In genomic region chr4:152227749-152228527, GRCm38 (mm10) we compare ENCODE assay signal across 12 mouse cellular contexts. TPM values are rescaled to one million over a fixed set of nuclear protein-coding genes. Genes with fewer than 3 reads are reported as not detected.
A peak's percentile ranks its signal among the peaks of the same experiment; 100 is the strongest.
DNase-seq lines count a peak whose midpoint lies in the region; ATAC-seq and TF ChIP-seq lines count a peak whose summit lies in the region.
"Had no signal": no experiment of that assay in that cellular context is flagged by ENCODE, and none has a peak within 500 bp of the region (broad histone marks: within the 10 kb centered on the region; RNA-seq: fewer than 3 reads in every experiment).

No protein-coding gene starts in this region.

- 0 out of 2 replicates have a peak overlapping the region, but pooled peaks have one; percentile 15 for H3K27ac ChIP-seq in heart, embryonic 11.5 days (ENCODE audit: low read depth, low read length)
- peak overlapping the region; percentile 29 for H3K27ac ChIP-seq in liver, adult 2 months (replicated peaks; ENCODE audit: insufficient read depth, low read depth, low read length)
- H3K27ac ChIP-seq in liver, embryonic 11.5 days (ENCODE audit: low read depth, low read length): no peak overlapping the region
- 0 out of 2 replicates have a peak overlapping the region, but pooled peaks have one; percentile 8 for H3K27ac ChIP-seq in embryonic facial prominence, embryonic 15.5 days (replicated peaks)
- peak overlapping the region; percentile 38 for H3K27ac ChIP-seq in limb, embryonic 15.5 days

- no peak for TF ChIP-seq CTCF in liver, adult 2 months (IDR thresholded peaks at IDR 0.05; ENCODE audit: low read depth, low read length)

- H3K4me3 ChIP-seq in heart, embryonic 11.5 days (ENCODE audit: low read depth, low read length): no peak overlapping the region
- H3K4me3 ChIP-seq in liver, adult 2 months (ENCODE audit: insufficient read depth, low read depth, low read length): no peak overlapping the region
- no peak overlapping the region for H3K4me3 ChIP-seq in liver, embryonic 11.5 days (ENCODE audit: low read depth, low read length)
- H3K4me3 ChIP-seq in embryonic facial prominence, embryonic 15.5 days (replicated peaks): no peak overlapping the region
- H3K4me3 ChIP-seq in limb, embryonic 15.5 days: no peak overlapping the region
- H3K4me3 ChIP-seq: midbrain, embryonic 15.5 days had no signal

- H3K9ac ChIP-seq in heart, embryonic 11.5 days (ENCODE audit: low read depth, low read length): no peak overlapping the region
- no peak overlapping the region for H3K9ac ChIP-seq in liver, adult 2 months (ENCODE audit: low read depth, low read length)
- H3K9ac ChIP-seq in liver, embryonic 11.5 days (ENCODE audit: low read depth, low read length): no peak overlapping the region
- H3K9ac ChIP-seq in embryonic facial prominence, embryonic 15.5 days: no peak overlapping the region
- H3K9ac ChIP-seq in limb, embryonic 15.5 days: no peak overlapping the region
- H3K9ac ChIP-seq: midbrain, embryonic 15.5 days had no signal

- no peaks in the 10 kb centered on the region for H3K27me3 ChIP-seq in heart, embryonic 11.5 days (ENCODE audit: control insufficient read depth, insufficient read depth, low read length)
- H3K27me3 ChIP-seq in liver, adult 2 months (ENCODE audit: control insufficient read depth, insufficient read depth, low read length): no peaks in the 10 kb centered on the region
- no peaks in the 10 kb centered on the region for H3K27me3 ChIP-seq in liver, embryonic 11.5 days (replicated peaks; ENCODE audit: control insufficient read depth, insufficient read depth, low read length)
- no peaks in the 10 kb centered on the region for H3K27me3 ChIP-seq in embryonic facial prominence, embryonic 15.5 days
- H3K27me3 ChIP-seq in limb, embryonic 15.5 days: no peaks in the 10 kb centered on the region

- WGBS in heart, embryonic 11.5 days (ENCODE audit: insufficient replicate concordance): 81% methylated on average over 12 of the region's 12 CpGs
- 47% methylated on average over 12 of the region's 12 CpGs for WGBS in liver, adult 2 months
- 77% methylated on average over 12 of the region's 12 CpGs for WGBS in liver, embryonic 11.5 days
- 77% methylated on average over 12 of the region's 12 CpGs for WGBS in embryonic facial prominence, embryonic 15.5 days
- WGBS in limb, embryonic 15.5 days: 77% methylated on average over 12 of the region's 12 CpGs

- no peaks in the 10 kb centered on the region; the same call in 1 of the 2 replicates for H3K36me3 ChIP-seq in heart, embryonic 11.5 days (ENCODE audit: control insufficient read depth, insufficient read depth, low read length)
- H3K36me3 ChIP-seq in liver, adult 2 months (ENCODE audit: control insufficient read depth, insufficient read depth, low read length): no peaks in the 10 kb centered on the region
- H3K36me3 ChIP-seq in liver, embryonic 11.5 days (ENCODE audit: control insufficient read depth, insufficient read depth, low read length): peaks cover 3% of the 10 kb centered on the region; the same call in 1 of the 2 replicates
- no peaks in the 10 kb centered on the region for H3K36me3 ChIP-seq in embryonic facial prominence, embryonic 15.5 days
- H3K36me3 ChIP-seq in limb, embryonic 15.5 days: 0 out of 2 replicates have a peak, but pooled peaks cover 4% of the 10 kb centered on the region
- H3K36me3 ChIP-seq: midbrain, embryonic 15.5 days had no signal

- ATAC-seq in heart, embryonic 11.5 days (replicated peaks; ENCODE audit: insufficient number of reproducible peaks, low FRiP score, low TSS enrichment): no peak
- ATAC-seq in liver, embryonic 11.5 days (replicated peaks; ENCODE audit: low FRiP score): no peak
- ATAC-seq in embryonic facial prominence, embryonic 15.5 days (ENCODE audit: insufficient number of reproducible peaks, low FRiP score, low TSS enrichment, low read depth): no peak
- no peak for ATAC-seq in limb, embryonic 15.5 days (ENCODE audit: insufficient number of reproducible peaks, low FRiP score, low TSS enrichment, low read depth)

- no peak for TF ChIP-seq POLR2A in liver, adult 2 months (IDR thresholded peaks at IDR 0.05; ENCODE audit: extremely low read depth, insufficient read depth, low read length)

- H3K4me1 ChIP-seq in heart, embryonic 11.5 days (ENCODE audit: control insufficient read depth, insufficient read depth, low read length): no peaks in the 10 kb centered on the region
- peaks cover 50% of the 10 kb centered on the region for H3K4me1 ChIP-seq in liver, adult 2 months (ENCODE audit: control insufficient read depth, insufficient read depth, low read length)
- H3K4me1 ChIP-seq in liver, embryonic 11.5 days (replicated peaks; ENCODE audit: control insufficient read depth, insufficient read depth, low read length): no peaks in the 10 kb centered on the region
- H3K4me1 ChIP-seq in embryonic facial prominence, embryonic 15.5 days: peaks cover 19% of the 10 kb centered on the region; the same call in 1 of the 2 replicates
- peaks cover 18% of the 10 kb centered on the region for H3K4me1 ChIP-seq in limb, embryonic 15.5 days

- no peak for DNase-seq in heart, adult 11 months
- DNase-seq in liver, adult 2 months (ENCODE audit: extremely low read depth, low read depth, low spot score): peak; percentile 88
- DNase-seq in liver, embryonic 11.5 days (ENCODE audit: low spot score): no peak
- DNase-seq in adrenal gland, adult 2 months: no peak
- no peak for DNase-seq in layer of hippocampus, adult 18-20 months (ENCODE audit: low spot score in 2 of 2)
- DNase-seq: adrenal gland, adult 8-10 months; cerebellum, adult 11-12 months; thymus, adult 18-20 months had no signal

- H3K79me2 ChIP-seq in liver, adult 2 months (ENCODE audit: control insufficient read depth, insufficient read depth, low read length): no peaks in the 10 kb centered on the region; the same call in 1 of the 2 replicates

- no peak overlapping the region for H3K4me2 ChIP-seq in heart, embryonic 11.5 days
- H3K4me2 ChIP-seq in liver, embryonic 11.5 days: no peak overlapping the region
- H3K4me2 ChIP-seq in embryonic facial prominence, embryonic 15.5 days (replicated peaks): no peak overlapping the region
- H3K4me2 ChIP-seq in limb, embryonic 15.5 days: no peak overlapping the region
- H3K4me2 ChIP-seq: midbrain, embryonic 15.5 days had no signal

- H3K9me3 ChIP-seq in heart, embryonic 11.5 days (replicated peaks; ENCODE audit: control insufficient read depth, low read length): no peaks in the 10 kb centered on the region
- no peaks in the 10 kb centered on the region for H3K9me3 ChIP-seq in liver, embryonic 11.5 days (ENCODE audit: control insufficient read depth, low read length)
- H3K9me3 ChIP-seq in embryonic facial prominence, embryonic 15.5 days (replicated peaks): no peaks in the 10 kb centered on the region
- no peaks in the 10 kb centered on the region for H3K9me3 ChIP-seq in limb, embryonic 15.5 days
- H3K9me3 ChIP-seq: midbrain, embryonic 15.5 days had no signal

RNA-seq across cellular contexts. Expression of gene Gpr153, which starts 46.1 kb away (rescaled TPM):
- 7.8 and 9.0 TPM in 2 replicates for polyA plus RNA-seq in heart, embryonic 11.5 days (2014; fragmentation: Nextera tagmentation; extraction: Ambion mirVana)
- 0.46 and 0.54 TPM in 2 replicates for total RNA-seq in liver, adult 2 months (2014; rRNA removed)
- 0.98 and 1.1 TPM in 2 replicates for polyA plus RNA-seq in liver, adult 2 months (2012; rRNA removed)
- 1.9 and 2.2 TPM in 2 replicates for polyA plus RNA-seq in liver, embryonic 11.5 days (2014; fragmentation: Nextera tagmentation; extraction: Ambion mirVana)
- polyA plus RNA-seq in embryonic facial prominence, embryonic 15.5 days (2015; fragmentation: Nextera tagmentation; extraction: Ambion mirVana): 29.0 and 35.7 TPM in 2 replicates
- polyA plus RNA-seq in limb, embryonic 15.5 days (2015; fragmentation: Nextera tagmentation; extraction: Ambion mirVana): 18.9 and 21.9 TPM in 2 replicates
- 1 to 10 TPM; 3.5 to 8.3 TPM for total RNA-seq in adrenal gland, adult 2 months (2021)
- 16.6 and 22.4 TPM in 2 replicates for polyA plus RNA-seq in adrenal gland, adult 2 months (2012; rRNA removed)
- 1 to 10 TPM; 5.0 to 6.5 TPM for total RNA-seq in layer of hippocampus, adult 18-20 months (2021)

RNA-seq across cellular contexts. Expression of gene Acot7, which starts 50.0 kb away (rescaled TPM):
- polyA plus RNA-seq in heart, embryonic 11.5 days (2014; fragmentation: Nextera tagmentation; extraction: Ambion mirVana): 53.1 and 53.6 TPM in 2 replicates
- total RNA-seq in liver, adult 2 months (2014; rRNA removed): 9.3 and 10.7 TPM in 2 replicates
- polyA plus RNA-seq in liver, adult 2 months (2012; rRNA removed): 18.4 and 20.8 TPM in 2 replicates
- 50.0 and 51.1 TPM in 2 replicates for polyA plus RNA-seq in liver, embryonic 11.5 days (2014; fragmentation: Nextera tagmentation; extraction: Ambion mirVana)
- 65.5 and 77.0 TPM in 2 replicates for polyA plus RNA-seq in embryonic facial prominence, embryonic 15.5 days (2015; fragmentation: Nextera tagmentation; extraction: Ambion mirVana)
- polyA plus RNA-seq in limb, embryonic 15.5 days (2015; fragmentation: Nextera tagmentation; extraction: Ambion mirVana): 52.6 and 57.3 TPM in 2 replicates
- total RNA-seq in adrenal gland, adult 2 months (2021): 10 to 100 TPM; 43.4 to 65.0 TPM
- polyA plus RNA-seq in adrenal gland, adult 2 months (2012; rRNA removed): 22.1 and 25.5 TPM in 2 replicates
- 100 to 1,000 TPM; 329 to 352 TPM for total RNA-seq in layer of hippocampus, adult 18-20 months (2021)
